Mouse (Mus musculus) spleen, postnatal 4 days (tissue): ENCODE data around the gene Gatc.
"Not testable (repeated sequence)": the region's sequence is repeated elsewhere in the genome, so short reads cannot be mapped to it uniquely, and the experiment has no call there.

Source experiments
- DNase-seq, 2 experiments: peaks; one replicate each; pipeline ENCODE4 v3.0.0; 2022; ENCODE audit warnings: low spot score in 2 of 2

Gene Gatc

GRCm38 (mm10) chr5:115330955-115331354, 10.0 kb downstream of the Gatc start:
- DNase-seq = no peak

- peak; percentile 50 to 80 for DNase-seq
These were observed 13.1 kb downstream of the Gatc start for GRCm38 (mm10) chr5:115327610-115328548.

- peak; percentile 96 to 99 for DNase-seq
These were observed 13.9 kb downstream of the Gatc start, which contains the start of gene Srsf9 for GRCm38 (mm10) chr5:115326875-115327609. Srsf9 (plus strand) TSS chr5:115327177.

- peak; percentile 52 to 70 for DNase-seq
These were observed 14.6 kb downstream of the Gatc start for GRCm38 (mm10) chr5:115326256-115326831.

- DNase-seq = peak; percentile 39 to 73
These were observed 21.7 kb downstream of the Gatc start for GRCm38 (mm10) chr5:115319004-115319940.

GRCm38 (mm10) chr5:115317645-115318328, 23.2 kb downstream of the Gatc start:
- DNase-seq = no peak

GRCm38 (mm10) chr5:115316968-115317644, 23.9 kb downstream of the Gatc start:
- no peak for DNase-seq

- DNase-seq = no peak
These were observed 27.4 kb downstream of the Gatc start for GRCm38 (mm10) chr5:115313668-115313943.

GRCm38 (mm10) chr5:115312816-115313667, 27.9 kb downstream of the Gatc start:
- DNase-seq = no peak

GRCm38 (mm10) chr5:115312354-115312753, 28.6 kb downstream of the Gatc start:
- DNase-seq = no peak

GRCm38 (mm10) chr5:115302190-115302589, 38.8 kb downstream of the Gatc start:
- not testable (repeated sequence) for DNase-seq

GRCm38 (mm10) chr5:115301615-115302014, 39.4 kb downstream of the Gatc start:
- no peak for DNase-seq

GRCm38 (mm10) chr5:115300792-115301614, 40.0 kb downstream of the Gatc start, which contains the start of gene Dynll1:
Dynll1 (minus strand) TSS chr5:115300999.
- DNase-seq = peak; percentile 99 to 100

GRCm38 (mm10) chr5:115300035-115300744, 40.8 kb downstream of the Gatc start:
- DNase-seq = peak; percentile 54 to 79

GRCm38 (mm10) chr5:115296347-115296746, 44.6 kb downstream of the Gatc start:
- DNase-seq = no peak

GRCm38 (mm10) chr5:115294173-115294572, 46.8 kb downstream of the Gatc start:
- no peak for DNase-seq

- DNase-seq = no peak
These were observed 56.2 kb downstream of the Gatc start for GRCm38 (mm10) chr5:115284735-115285134.
